In the genomic region with DNA sequence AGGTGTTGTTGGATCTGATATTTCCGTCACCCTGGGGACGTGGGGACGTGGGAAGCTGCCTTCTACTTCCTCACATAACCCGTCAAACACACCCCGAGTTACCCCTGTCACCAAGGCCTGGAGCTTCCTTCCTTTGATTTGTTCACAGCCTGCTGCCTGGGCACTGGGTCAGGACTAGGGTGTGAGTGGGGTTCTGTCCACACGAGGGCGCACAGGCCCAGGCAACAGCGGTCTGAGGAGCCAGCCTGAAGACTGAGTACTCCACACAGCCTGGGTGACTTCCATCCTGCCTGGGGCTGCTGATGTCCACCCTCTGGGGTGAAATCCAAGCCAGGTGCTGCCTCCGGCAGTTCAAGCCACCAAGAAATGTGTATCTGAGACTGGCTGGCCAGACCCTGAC, we compare ENCODE assay signal across 8 mouse cellular contexts. TPM values are rescaled to one million over a fixed set of nuclear protein-coding genes. Genes with fewer than 3 reads are reported as not detected.
DNase-seq lines count a peak whose midpoint lies in the region; ATAC-seq and TF ChIP-seq lines count a peak whose summit lies in the region.

No protein-coding gene starts in this region.

- peak overlapping the region; percentile 46 for H3K27ac ChIP-seq in gastrocnemius, adult 2 months
- H3K27ac ChIP-seq in hindbrain, embryonic 16.5 days (ENCODE audit: low read depth, low read length), result no peak overlapping the region

- intact Hi-C loops in gastrocnemius, adult 2 months (cut with DNase I), result loop anchor here (1.0 to 5.0 kb wide), 3 partner anchors 71 to 307 kb away; no protein-coding TSS in a partner anchor

- H3K36me3 ChIP-seq in hindbrain, embryonic 16.5 days (ENCODE audit: control insufficient read depth, insufficient read depth, low read length), result no peaks in the 10 kb centered on the region

- 18% methylated on average over 9 of the region's 9 CpGs for WGBS in hindbrain, embryonic 16.5 days

- H3K4me1 ChIP-seq in hindbrain, embryonic 16.5 days (ENCODE audit: control insufficient read depth, insufficient read depth, low read depth, low read length), result peaks cover 6% of the 10 kb centered on the region; the same call in 1 of the 2 replicates

- H3K4me3 ChIP-seq in gastrocnemius, adult 2 months, result no peak overlapping the region
- no peak overlapping the region for H3K4me3 ChIP-seq in hindbrain, embryonic 16.5 days (ENCODE audit: low read length)

- no peak overlapping the region for H3K9ac ChIP-seq in hindbrain, embryonic 16.5 days (ENCODE audit: low read depth, low read length)

- no peaks in the 10 kb centered on the region for H3K9me3 ChIP-seq in hindbrain, embryonic 16.5 days (ENCODE audit: control insufficient read depth, low read length)

- DNase-seq in ZHBTc4 (ENCODE audit: low read depth, low spot score), result peak; percentile 88
- DNase-seq in gastrocnemius, adult 2 months, result peak; percentile 92
- DNase-seq in layer of hippocampus, postnatal 36 days, result peak; percentile 80 to 81
- DNase-seq in lung, postnatal 25 days (ENCODE audit: low spot score), result peak; percentile 89
- DNase-seq in retina, postnatal 1 day, result peak; percentile 81
- peak; percentile 80 to 81 for DNase-seq in thymus, postnatal 36 days

- peak; percentile 95 for TF ChIP-seq CTCF in gastrocnemius, adult 2 months (IDR thresholded peaks at IDR 0.05)

- H3K4me2 ChIP-seq in hindbrain, embryonic 16.5 days (ENCODE audit: low read length), result no peak overlapping the region

- 0 out of 2 replicates have a peak, but pooled peaks cover 2% of the 10 kb centered on the region for H3K27me3 ChIP-seq in hindbrain, embryonic 16.5 days (replicated peaks; ENCODE audit: control insufficient read depth, insufficient read depth, low read length)

- peak; percentile 79 for ATAC-seq in common myeloid progenitor, adult 5-6 weeks (replicated peaks; ENCODE audit: low read depth, poor library complexity, severe bottlenecking)
- ATAC-seq in hindbrain, embryonic 16.5 days, result peak; percentile 66

RNA-seq across cellular contexts. Expression of a gene that starts 41.1 kb away (rescaled TPM):
- 8.5 and 9.2 TPM in 2 replicates for total RNA-seq in common myeloid progenitor, adult 5-6 weeks (2017)
- under 1 TPM; 0.31 to 0.42 TPM for total RNA-seq in gastrocnemius, adult 2 months (2021)
- polyA plus RNA-seq in hindbrain, embryonic 16.5 days (2015; fragmentation: Nextera tagmentation; extraction: Ambion mirVana), result 2.7 and 3.9 TPM in 2 replicates
- total RNA-seq in layer of hippocampus, postnatal 36 days (2021), result under 1 TPM; 0.40 to 0.91 TPM

RNA-seq across cellular contexts. Expression of a gene that starts 56.5 kb away (rescaled TPM):
- 5.8 and 6.4 TPM in 2 replicates for total RNA-seq in common myeloid progenitor, adult 5-6 weeks (2017)
- total RNA-seq in gastrocnemius, adult 2 months (2021), result 10 to 100 TPM; 85.3 to 93.9 TPM
- 4.6 and 4.7 TPM in 2 replicates for polyA plus RNA-seq in hindbrain, embryonic 16.5 days (2015; fragmentation: Nextera tagmentation; extraction: Ambion mirVana)
- 10 to 100 TPM; 11.5 to 13.9 TPM for total RNA-seq in layer of hippocampus, postnatal 36 days (2021)

Comparison
In these comparisons a context has a peak if more than half of its experiments do, and no peak if none do; other contexts are left out.
1. RNA of a gene that starts 56.5 kb away (total RNA-seq): 85.3 to 93.9 TPM in gastrocnemius, adult 2 months; 11.5 to 13.9 TPM in layer of hippocampus, postnatal 36 days and 5.8 to 6.4 TPM in common myeloid progenitor, adult 5-6 weeks; every median in the first group is over 4 times any median in the second.
2. Peak in every context shown above with its lines, with median percentiles within 50 percentile points of each other: DNase-seq.